Mouse (Mus musculus) adrenal gland, postnatal 4 days (tissue): ENCODE measurements around the gene Ckap2. TPM values are rescaled to one million over a fixed set of nuclear protein-coding genes. Genes with fewer than 3 reads are reported as not detected.
"Not testable (repeated sequence)": the region's sequence is repeated elsewhere in the genome, so short reads cannot be mapped to it uniquely, and the experiment has no call there.

Experiments
- DNase-seq, 2 experiments: peaks; one replicate each; pipeline ENCODE4 v3.0.0; 2021 to 2022; ENCODE audit warnings: low spot score in 2 of 2, mixed read lengths in 2 of 2
- total RNA-seq, 2 experiments: library from RNA; stranded (reverse); gene quantifications; 2 replicates each; pipeline ENCODE4 v1.2.3; 2021

Gene Ckap2
- total RNA-seq, 2 experiments from 2014 or later: 22.9 to 24.2 TPM

DNA sequence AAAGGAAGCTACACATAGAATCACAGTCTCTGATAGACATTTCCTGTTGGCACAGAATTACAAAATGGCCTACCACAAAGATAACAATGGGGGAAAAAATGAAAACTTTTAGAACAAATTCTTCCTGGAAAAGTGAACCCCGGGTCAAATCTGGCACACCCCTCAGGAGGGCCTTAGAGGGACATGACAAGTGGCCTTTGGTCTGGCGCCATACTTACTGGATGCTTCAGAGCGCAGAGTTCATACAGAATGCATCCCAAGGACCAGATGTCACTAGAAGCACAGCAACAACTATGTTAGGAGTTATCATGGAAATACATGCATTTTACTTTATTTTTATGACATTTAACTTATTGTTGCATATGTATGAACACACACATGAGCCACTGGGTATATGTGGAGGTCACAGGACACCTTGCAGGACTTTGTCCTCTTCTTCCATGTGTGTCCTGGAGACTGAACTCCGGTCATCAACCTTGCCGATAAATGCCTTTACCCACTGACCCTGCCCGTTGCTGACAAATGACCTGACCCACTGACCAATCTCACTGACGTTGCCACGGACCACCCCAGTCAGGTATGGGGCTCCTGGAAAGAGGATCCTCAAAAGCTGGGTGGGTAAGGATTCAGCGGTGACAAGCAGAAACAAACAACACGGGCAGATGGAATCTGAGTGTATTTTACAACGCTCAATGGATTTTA, 35.8 kb downstream of the Ckap2 start:
- no peak for DNase-seq

DNA sequence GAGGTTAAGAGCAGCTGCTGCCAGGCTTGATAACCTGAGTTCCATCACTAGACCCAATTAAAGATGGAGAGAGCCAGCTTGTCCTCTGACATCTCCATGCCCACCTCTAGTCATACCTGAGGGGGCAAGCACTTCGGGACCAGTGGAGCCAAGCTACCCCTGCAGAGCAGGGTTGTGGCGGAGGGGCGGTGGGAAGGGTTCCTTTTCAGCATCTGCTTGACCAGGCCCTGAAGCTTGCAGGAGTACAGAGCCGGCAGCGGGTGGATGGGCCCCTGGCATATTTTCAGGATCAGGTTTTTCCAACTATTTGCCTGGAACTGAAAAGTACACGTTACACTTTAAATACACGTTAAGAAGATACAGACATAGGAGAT, 37.3 kb downstream of the Ckap2 start:
- no peak for DNase-seq

DNA sequence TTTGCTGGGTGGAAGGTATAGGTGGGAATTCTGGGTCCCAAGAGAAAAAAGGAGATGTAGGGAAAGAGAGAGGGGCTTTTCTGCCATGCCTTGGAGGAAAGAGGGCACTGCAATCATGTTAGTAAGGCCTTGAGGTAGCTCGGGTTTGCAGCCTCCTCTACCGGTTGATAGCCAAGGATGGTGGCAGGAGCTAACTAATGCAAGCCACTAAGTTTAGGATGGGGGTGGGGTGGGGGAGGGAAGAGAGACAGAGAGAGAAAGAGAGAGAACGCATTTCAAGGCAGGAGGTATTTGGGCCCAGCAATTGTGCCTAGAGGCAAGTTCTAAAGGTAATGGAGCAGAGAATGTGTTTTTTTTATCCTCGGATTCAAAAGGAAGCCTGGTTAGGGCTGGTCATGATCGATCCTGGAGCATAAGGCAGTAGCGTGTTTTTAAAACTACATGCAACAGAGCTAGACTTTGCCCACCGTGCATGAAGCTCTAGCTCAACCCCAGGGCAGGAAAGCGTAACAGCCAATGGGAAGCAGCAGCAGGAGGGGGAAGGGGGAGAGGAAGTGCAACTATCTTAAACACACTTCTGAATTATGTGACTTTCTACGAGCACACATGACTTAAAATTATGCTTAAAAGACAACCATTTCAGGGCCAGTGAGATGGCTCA, 37.8 kb downstream of the Ckap2 start:
- no peak for DNase-seq

GRCm38 (mm10) chr8:22145831-22146230, 39.8 kb downstream of the Ckap2 start:
- no peak for DNase-seq

- DNase-seq: no peak
Observed at GRCm38 (mm10) chr8:22143764-22144491, 41.7 kb downstream of the Ckap2 start.

- no peak for DNase-seq
Observed at GRCm38 (mm10) chr8:22142592-22142991, 43.0 kb downstream of the Ckap2 start.

GRCm38 (mm10) chr8:22141836-22142385, 43.7 kb downstream of the Ckap2 start:
- DNase-seq: no peak

DNA sequence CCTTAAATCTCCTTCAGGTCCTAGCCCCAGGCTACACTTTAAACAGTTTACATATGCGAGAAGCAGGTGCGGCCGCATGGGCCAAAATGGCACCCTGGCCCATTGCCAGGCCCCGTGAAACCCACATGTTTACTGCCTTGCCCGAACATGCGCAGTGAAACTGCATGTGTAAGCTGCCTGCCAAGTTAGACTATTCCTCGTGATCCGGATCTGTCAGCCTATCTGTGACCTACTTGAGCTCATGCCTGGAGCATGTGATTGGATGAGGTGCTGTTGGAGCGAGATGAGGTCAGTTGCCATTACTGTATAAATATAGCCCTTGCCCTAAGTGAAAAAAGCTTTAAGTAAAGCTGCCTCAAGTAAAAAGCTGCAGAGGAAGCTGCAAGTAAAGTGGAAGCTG, 49.2 kb downstream of the Ckap2 start:
- DNase-seq: not testable (repeated sequence)

- no peak for DNase-seq
Observed at GRCm38 (mm10) chr8:22134750-22135135, 50.9 kb downstream of the Ckap2 start.

GRCm38 (mm10) chr8:22134078-22134749, 51.4 kb downstream of the Ckap2 start:
- DNase-seq: no peak

DNA sequence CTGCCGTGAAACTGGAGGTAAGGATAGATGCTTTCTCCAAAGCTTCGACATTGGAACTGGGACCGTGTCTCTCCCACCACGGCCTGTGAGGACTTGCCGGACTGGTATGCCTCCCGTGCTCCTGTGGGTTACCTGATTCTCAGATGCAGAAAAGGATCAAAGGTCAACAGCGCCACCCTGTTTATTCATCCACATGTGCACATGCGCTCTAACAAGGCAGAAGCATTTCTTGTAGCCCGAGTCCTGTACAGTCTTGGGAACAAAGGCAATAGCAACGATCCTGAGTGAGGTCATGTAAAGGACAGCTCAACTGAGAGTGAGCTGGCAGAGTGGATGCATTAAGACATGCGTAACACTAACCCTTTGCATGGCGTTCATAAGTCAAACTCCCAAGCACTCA, 53.6 kb downstream of the Ckap2 start:
- no peak for DNase-seq

GRCm38 (mm10) chr8:22124220-22125152, 61.1 kb downstream of the Ckap2 start, which contains the start of gene Nek5:
Gene Nek5, minus strand, starts transcription at chr8:22125053.
- peak; percentile 12 to 19 for DNase-seq

Other genes with a start within 250 kb of the Ckap2 start
- not detected for gene Defb35, start 247.5 kb downstream of the Ckap2 start, total RNA-seq
- gene Defb13, start 239.1 kb downstream of the Ckap2 start, total RNA-seq: not detected
- gene Fam90a1a, start 227.1 kb downstream of the Ckap2 start, total RNA-seq: not detected
- not detected for gene Ccdc70, start 216.0 kb downstream of the Ckap2 start, total RNA-seq
- gene Atp7b, start 125.5 kb downstream of the Ckap2 start, total RNA-seq: 1 to 10 TPM; 2.7 to 4.5 TPM
- gene Alg11, start 125.1 kb downstream of the Ckap2 start, total RNA-seq: 10 to 100 TPM; 37.6 to 42.0 TPM
- gene Nek5, start 60.8 kb downstream of the Ckap2 start, total RNA-seq: 1 to 10 TPM; 3.1 to 3.3 TPM
- gene Nek3, start 19.4 kb downstream of the Ckap2 start, total RNA-seq: 1 to 10 TPM; 5.3 to 6.2 TPM
- 10 to 100 TPM; 35.8 to 37.4 TPM for gene Vps36, start 7.0 kb upstream of the Ckap2 start, total RNA-seq
- 1 to 10 TPM; 8.4 to 8.9 TPM for gene Thsd1, start 41.5 kb upstream of the Ckap2 start, total RNA-seq
- not detected for gene Tpte, start 97.6 kb upstream of the Ckap2 start, total RNA-seq
- 10 to 100 TPM; 18.7 to 24.5 TPM for gene Slc25a15, start 212.8 kb upstream of the Ckap2 start, total RNA-seq
- gene Mrps31, start 225.5 kb upstream of the Ckap2 start, total RNA-seq: 10 to 100 TPM; 42.4 to 45.7 TPM